Mouse (Mus musculus) neural tube, embryonic 13.5 days (tissue): ENCODE measurements around the gene St13. TPM values are rescaled to one million over a fixed set of nuclear protein-coding genes. Genes with fewer than 3 reads are reported as not detected.
A peak's percentile ranks its signal among the peaks of the same experiment; 100 is the strongest.

ENCODE experiments used
- ATAC-seq: fragments of 200-750 bp; cut with Nextera tagmentation; 2 replicates; pipeline ENCODE4 v1.8.0; 2017; ENCODE audit warnings: low read depth, mild to moderate bottlenecking, moderate TSS enrichment, moderate library complexity
- H3K27ac ChIP-seq: fragments of 300-500 bp; sonication (generic); replicated peaks from 2 replicates; pipeline ENCODE4 v1.5.1; 2015; ENCODE audit warnings: moderate library complexity, mild to moderate bottlenecking, inconsistent platforms
- H3K27me3 ChIP-seq: fragments of 300-500 bp; sonication (generic); 2 replicates; pipeline ENCODE4 v1.6.1; 2015; ENCODE audit warnings: mild to moderate bottlenecking, inconsistent platforms
- H3K36me3 ChIP-seq: fragments of 300-500 bp; sonication (generic); 2 replicates; pipeline ENCODE4 v1.6.1; 2015; ENCODE audit warnings: mild to moderate bottlenecking, inconsistent platforms
- H3K4me1 ChIP-seq: fragments of 300-500 bp; sonication (generic); replicated peaks from 2 replicates; pipeline ENCODE4 v1.6.1; 2015; ENCODE audit warnings: inconsistent platforms
- H3K4me2 ChIP-seq: fragments of 300-500 bp; sonication (generic); 2 replicates; pipeline ENCODE4 v1.6.1; 2015; ENCODE audit warnings: inconsistent platforms, mild to moderate bottlenecking, moderate library complexity
- H3K4me3 ChIP-seq: fragments of 300-500 bp; sonication (generic); 2 replicates; pipeline ENCODE4 v1.5.1; 2015; ENCODE audit warnings: mild to moderate bottlenecking, inconsistent platforms
- H3K9ac ChIP-seq: fragments of 300-500 bp; sonication (generic); 2 replicates; pipeline ENCODE4 v1.6.1; 2015; ENCODE audit warnings: moderate library complexity, mild to moderate bottlenecking, inconsistent platforms
- H3K9me3 ChIP-seq: fragments of 300-500 bp; sonication (generic); 2 replicates; pipeline ENCODE4 v1.6.1; 2016; ENCODE audit warnings: inconsistent platforms
- WGBS: fragments of 180-500 bp; shearing (Covaris S2); methylation state at CpG from one replicate; pipeline ENCODE4 v1.1.7; 2015; 5-methylcytosine and 5-hydroxymethylcytosine counted together
- polyA plus RNA-seq: library from polyadenylated mRNA; unstranded; fragments of >200 nt; fragmentation: Nextera tagmentation; extraction: Ambion mirVana; gene quantifications from 2 replicates; pipeline ENCODE4 v1.2.1, GENCODE M21; 2015

The St13 gene
- polyA plus RNA-seq, 1 experiment from 2014 or later: 184 TPM

DNA sequence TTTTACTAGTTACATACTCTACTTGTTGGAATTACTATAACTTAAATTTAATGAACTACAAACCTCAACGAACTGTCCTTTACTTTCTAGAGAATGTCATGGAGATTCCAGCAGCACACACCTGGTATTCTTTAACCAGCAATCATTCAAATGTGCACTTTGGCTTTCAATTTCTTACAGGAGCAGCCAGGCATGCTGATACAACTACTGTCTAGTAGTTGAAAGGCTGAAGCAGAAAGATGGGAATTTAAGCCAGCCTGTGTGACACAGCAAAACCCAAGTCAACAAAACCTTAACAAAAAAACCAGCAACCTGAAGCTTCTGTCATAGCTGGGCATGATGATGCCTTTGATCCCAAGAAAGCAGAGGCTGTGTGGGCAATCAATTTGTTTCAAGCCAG lies 37.4 kb downstream of the St13 start:
- H3K36me3 ChIP-seq: peaks cover 46% of the 10 kb centered on the region
- H3K9ac ChIP-seq: no peak overlapping the region
- 89% methylated on average over 1 of the region's 1 CpGs for WGBS
- ATAC-seq: no peak
- no peaks in the 10 kb centered on the region for H3K9me3 ChIP-seq
- H3K27me3 ChIP-seq: no peaks in the 10 kb centered on the region
- no peak overlapping the region for H3K27ac ChIP-seq
- H3K4me2 ChIP-seq: no peak overlapping the region
- H3K4me1 ChIP-seq: peaks cover 30% of the 10 kb centered on the region
- H3K4me3 ChIP-seq: no peak overlapping the region

DNA sequence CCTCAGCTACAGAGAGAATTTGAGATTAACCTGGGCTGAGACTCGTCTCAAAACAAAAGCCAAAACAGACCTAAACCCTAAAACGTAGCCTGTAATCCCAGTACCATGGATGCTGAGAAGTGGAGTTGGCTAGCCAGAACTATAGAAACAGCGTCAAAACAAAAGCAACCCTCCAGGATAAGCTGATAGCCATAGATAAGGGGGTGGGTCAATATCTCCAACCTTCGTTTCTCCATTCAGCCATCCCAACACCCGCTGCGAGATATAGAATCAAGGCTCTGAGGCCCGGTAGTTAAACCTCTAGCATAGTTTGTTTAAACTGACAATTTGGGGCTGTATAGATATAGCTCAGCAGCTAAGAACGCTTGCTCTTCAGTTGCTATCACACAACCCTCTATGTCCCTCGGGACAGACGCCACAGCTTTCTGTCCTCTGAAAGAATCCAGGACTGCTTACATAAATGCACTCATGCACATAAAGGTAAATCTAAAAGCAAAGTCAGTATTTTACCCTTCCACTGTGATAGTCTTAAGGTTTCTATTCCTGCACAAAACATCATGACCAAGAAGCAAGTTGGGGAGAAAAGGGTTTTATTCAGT lies 38.4 kb downstream of the St13 start:
- ATAC-seq: no peak
- H3K36me3 ChIP-seq: peaks cover 36% of the 10 kb centered on the region
- WGBS: 43% methylated on average over 10 of the region's 10 CpGs
- H3K4me1 ChIP-seq: peaks cover 40% of the 10 kb centered on the region
- peak overlapping the region; percentile 86; the same call in 1 of the 2 replicates for H3K27ac ChIP-seq
- H3K4me3 ChIP-seq: no peak overlapping the region
- no peaks in the 10 kb centered on the region for H3K9me3 ChIP-seq
- no peaks in the 10 kb centered on the region for H3K27me3 ChIP-seq
- peak overlapping the region; percentile 35; the same call in 1 of the 2 replicates for H3K9ac ChIP-seq
- H3K4me2 ChIP-seq: peak overlapping the region; percentile 79

DNA sequence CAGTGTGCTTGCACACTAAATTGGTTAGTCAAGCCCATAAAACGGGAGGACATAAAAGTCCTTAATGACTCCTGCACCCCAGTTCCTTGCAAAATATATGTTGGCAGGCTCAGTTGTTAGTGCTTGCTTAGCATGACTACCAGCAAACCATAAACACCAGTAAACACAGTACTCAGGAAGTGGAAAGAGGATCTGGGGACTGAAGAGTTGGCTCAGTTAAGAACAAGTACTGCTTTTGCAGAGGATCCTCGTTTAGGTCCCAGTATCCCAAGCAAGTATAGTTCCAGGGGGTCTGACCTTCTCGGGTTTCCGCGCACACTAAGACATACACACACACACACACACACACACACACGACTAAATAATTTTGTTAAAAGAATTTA lies 38.9 kb downstream of the St13 start:
- WGBS: 43% methylated on average over 6 of the region's 6 CpGs
- Histone ChIP-seq H3K36me3 (peaks cover 31% of the 10 kb centered on the region), H3K9me3 (no peaks in the 10 kb centered on the region), H3K4me3 (peak overlapping the region; percentile 70), H3K4me1 (peaks cover 40% of the 10 kb centered on the region), H3K9ac (peak overlapping the region; percentile 35; the same call in 1 of the 2 replicates), H3K27ac (peak overlapping the region; percentile 86), H3K27me3 (no peaks in the 10 kb centered on the region), H3K4me2 (peak overlapping the region; percentile 79)
- ATAC-seq: peak; percentile 64

DNA sequence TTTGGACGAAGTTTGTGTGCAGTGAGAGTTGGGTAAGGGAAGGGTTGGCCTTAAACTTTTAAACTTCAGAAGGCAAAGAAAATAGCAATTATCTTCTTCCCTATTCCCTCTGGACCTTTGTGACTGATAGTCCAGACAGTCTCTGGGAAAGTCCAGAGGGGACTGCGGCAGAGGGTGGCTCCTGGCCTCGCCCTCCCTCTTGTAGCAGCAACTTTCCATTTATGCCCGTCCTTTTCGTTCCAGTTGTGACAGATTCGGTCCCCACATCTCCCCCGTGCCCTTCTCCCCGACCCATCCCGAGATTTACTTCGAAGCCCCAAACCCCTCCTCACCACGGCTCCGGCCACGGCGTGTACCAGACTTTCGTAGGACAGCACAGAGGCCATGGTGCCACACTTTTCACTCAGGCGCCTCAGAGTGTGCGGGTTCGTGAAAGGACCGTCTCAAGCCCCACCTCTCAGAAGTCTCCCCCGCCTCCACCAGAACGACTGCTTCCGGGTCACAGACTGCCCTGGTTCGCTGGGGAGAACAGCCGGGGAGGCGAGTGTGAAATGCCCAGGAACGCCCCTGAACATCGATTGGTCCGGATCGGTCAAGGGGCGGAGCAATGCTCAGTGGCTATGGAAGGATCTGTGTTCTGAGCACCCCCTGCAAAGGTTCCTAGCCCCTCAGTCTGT lies 39.4 kb downstream of the St13 start, which contains the start of gene Slc25a17:
Slc25a17 (minus strand) TSS at position 468 of the 677 bp plus-strand sequence.
- under 1% methylated on average over 30 of the region's 30 CpGs for WGBS
- ATAC-seq: peak; percentile 99
- H3K9me3 ChIP-seq: no peaks in the 10 kb centered on the region

DNA sequence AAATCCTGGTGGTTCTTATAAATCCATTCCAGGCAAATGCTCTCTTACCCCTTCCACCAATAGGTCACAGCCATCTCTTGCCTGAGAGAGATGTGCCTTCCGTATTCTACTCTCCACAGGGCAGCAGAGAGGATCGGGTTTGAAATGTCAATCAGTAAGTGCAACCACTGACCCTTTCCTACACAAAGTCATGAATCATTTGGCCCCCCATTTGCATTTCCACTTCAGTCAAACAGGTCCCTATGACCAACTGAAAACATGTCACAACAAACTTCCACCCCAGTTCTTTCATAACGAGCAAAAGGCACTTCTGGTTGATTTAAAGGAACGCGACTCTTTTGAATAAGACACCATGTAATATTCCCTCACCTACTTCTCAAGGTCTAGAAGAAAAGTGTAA lies 40.5 kb downstream of the St13 start:
- peak overlapping the region; percentile 70; the same call in 1 of the 2 replicates for H3K4me3 ChIP-seq
- peaks cover 40% of the 10 kb centered on the region for H3K4me1 ChIP-seq
- H3K4me2 ChIP-seq: peak overlapping the region; percentile 79
- H3K27me3 ChIP-seq: no peaks in the 10 kb centered on the region
- H3K9me3 ChIP-seq: no peaks in the 10 kb centered on the region
- 88% methylated on average over 5 of the region's 5 CpGs for WGBS
- no peak overlapping the region for H3K9ac ChIP-seq
- no peak for ATAC-seq
- H3K27ac ChIP-seq: no peak overlapping the region
- H3K36me3 ChIP-seq: peaks cover 17% of the 10 kb centered on the region

More for the DNA sequence above, 39.4 kb downstream of the St13 start, which contains the start of gene Slc25a17:
- Histone ChIP-seq H3K36me3 (peaks cover 27% of the 10 kb centered on the region), H3K9ac (peak within 1 kb of the TSS; percentile 86), H3K4me1 (peaks cover 40% of the 10 kb centered on the region), H3K27ac (peak within 1 kb of the TSS; percentile 86), H3K4me2 (peak within 1 kb of the TSS; percentile 79), H3K27me3 (no peaks in the 10 kb centered on the region), H3K4me3 (peak within 1 kb of the TSS; percentile 70)

DNA sequence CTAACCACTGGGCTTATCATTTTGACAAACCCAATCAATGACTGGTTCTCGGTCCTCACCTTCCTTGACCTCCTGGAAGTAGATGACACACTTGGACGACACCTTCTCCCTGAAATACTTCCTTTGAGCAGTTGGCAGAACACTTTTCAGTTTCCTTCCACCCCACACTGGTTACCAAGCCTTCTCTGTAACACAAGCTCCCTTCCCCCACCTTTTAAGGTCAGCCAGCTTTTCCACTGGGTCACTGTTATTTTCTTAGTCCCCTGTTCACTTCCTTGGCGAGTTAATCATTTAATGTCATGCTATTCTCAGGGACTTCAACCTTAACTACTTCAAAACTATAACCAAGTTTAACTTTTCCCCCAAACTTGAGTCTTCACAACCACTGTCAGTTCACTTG lies 40.9 kb downstream of the St13 start:
- 92% methylated on average over 3 of the region's 3 CpGs for WGBS
- Histone ChIP-seq H3K4me3 (no peak overlapping the region), H3K9me3 (no peaks in the 10 kb centered on the region), H3K27ac (no peak overlapping the region), H3K36me3 (peaks cover 14% of the 10 kb centered on the region), H3K4me1 (peaks cover 40% of the 10 kb centered on the region), H3K9ac (no peak overlapping the region), H3K27me3 (no peaks in the 10 kb centered on the region), H3K4me2 (no peak overlapping the region)
- ATAC-seq: no peak

DNA sequence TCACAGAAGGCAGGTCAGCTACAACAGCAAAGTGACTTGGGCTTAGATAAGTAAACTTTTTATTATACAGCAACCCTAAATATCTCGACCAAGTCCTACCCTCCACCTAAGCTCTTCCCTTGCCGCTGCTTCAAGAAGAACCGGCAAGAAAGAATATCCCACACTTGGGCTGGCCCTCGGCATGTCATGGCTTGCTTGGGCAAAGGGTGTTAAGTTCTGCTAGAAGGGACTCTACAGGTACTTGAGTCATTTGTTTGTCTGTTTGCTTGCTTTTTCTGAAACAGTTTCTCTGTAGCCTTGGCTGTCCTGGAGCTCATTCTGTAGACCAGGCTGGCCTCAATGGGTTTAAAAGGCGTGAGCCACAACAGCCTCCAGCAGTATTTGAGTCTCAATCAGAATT lies 42.9 kb downstream of the St13 start:
- 17% methylated on average over 5 of the region's 5 CpGs for WGBS
- Histone ChIP-seq H3K27me3 (no peaks in the 10 kb centered on the region), H3K4me2 (0 out of 2 replicates have a peak overlapping the region, but pooled peaks have one; percentile 4), H3K4me3 (no peak overlapping the region), H3K4me1 (peaks cover 40% of the 10 kb centered on the region), H3K27ac (no peak overlapping the region; the same call in 1 of the 2 replicates), H3K9ac (no peak overlapping the region; the same call in 1 of the 2 replicates), H3K36me3 (no peaks in the 10 kb centered on the region), H3K9me3 (no peaks in the 10 kb centered on the region)
- no peak for ATAC-seq

DNA sequence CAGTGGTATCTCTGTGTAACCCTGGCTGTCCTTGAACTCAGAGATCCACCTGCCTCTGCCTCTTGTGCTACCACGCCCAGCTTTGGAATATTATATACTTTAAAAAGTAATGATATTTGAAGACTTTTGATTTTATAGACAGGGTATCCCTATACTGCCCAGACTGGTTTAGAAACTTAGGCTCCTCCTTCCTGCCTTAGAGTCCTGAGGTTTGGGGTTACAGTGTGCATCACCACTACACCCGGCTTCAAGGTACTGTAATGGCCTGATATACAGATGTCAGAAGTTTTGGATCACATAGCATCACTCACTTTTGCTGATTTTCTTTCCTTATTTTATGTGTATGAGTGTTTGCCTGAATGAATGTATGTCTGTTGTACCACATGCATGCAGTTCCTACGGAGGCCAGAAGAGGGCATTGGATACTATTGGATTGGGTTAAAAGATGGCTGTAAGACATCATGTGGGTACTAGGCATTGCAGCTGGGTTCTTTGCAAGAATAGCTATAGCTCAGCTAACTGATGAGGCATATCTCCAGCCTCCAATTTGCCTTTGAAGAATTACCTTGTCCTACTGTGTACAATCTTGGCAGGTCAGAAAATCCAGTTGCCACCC lies 44.6 kb downstream of the St13 start:
- H3K4me2 ChIP-seq: no peak overlapping the region
- H3K9me3 ChIP-seq: no peaks in the 10 kb centered on the region
- no peak overlapping the region for H3K4me3 ChIP-seq
- 57% methylated on average over 3 of the region's 3 CpGs for WGBS
- no peaks in the 10 kb centered on the region for H3K36me3 ChIP-seq
- H3K27ac ChIP-seq: no peak overlapping the region
- peaks cover 37% of the 10 kb centered on the region for H3K4me1 ChIP-seq
- ATAC-seq: no peak
- H3K9ac ChIP-seq: no peak overlapping the region
- no peaks in the 10 kb centered on the region for H3K27me3 ChIP-seq

DNA sequence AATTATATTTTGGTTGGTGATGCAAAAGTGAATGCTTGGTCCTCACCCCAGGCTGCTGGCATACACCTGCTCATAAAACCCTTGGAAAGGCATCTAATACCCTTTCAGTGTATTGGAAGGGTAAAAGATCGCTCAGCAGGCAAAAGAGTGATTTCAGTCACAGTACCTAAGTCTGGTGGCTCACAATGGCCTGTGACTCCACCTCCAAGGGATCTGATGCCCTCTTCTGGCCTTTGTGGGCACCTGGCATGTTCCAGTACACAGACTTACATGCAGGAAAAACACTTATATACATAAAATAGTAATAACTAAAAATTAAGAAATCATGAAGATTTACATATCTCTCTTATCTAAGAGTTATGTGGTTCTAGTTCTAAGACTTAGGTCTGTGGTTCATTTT lies 47.2 kb downstream of the St13 start:
- no peak overlapping the region for H3K9ac ChIP-seq
- WGBS: 65% methylated on average over 1 of the region's 1 CpGs
- H3K27ac ChIP-seq: no peak overlapping the region
- H3K9me3 ChIP-seq: no peaks in the 10 kb centered on the region
- no peaks in the 10 kb centered on the region for H3K36me3 ChIP-seq
- no peak overlapping the region for H3K4me3 ChIP-seq
- no peak overlapping the region for H3K4me2 ChIP-seq
- peaks cover 17% of the 10 kb centered on the region for H3K4me1 ChIP-seq
- no peaks in the 10 kb centered on the region for H3K27me3 ChIP-seq
- ATAC-seq: no peak

DNA sequence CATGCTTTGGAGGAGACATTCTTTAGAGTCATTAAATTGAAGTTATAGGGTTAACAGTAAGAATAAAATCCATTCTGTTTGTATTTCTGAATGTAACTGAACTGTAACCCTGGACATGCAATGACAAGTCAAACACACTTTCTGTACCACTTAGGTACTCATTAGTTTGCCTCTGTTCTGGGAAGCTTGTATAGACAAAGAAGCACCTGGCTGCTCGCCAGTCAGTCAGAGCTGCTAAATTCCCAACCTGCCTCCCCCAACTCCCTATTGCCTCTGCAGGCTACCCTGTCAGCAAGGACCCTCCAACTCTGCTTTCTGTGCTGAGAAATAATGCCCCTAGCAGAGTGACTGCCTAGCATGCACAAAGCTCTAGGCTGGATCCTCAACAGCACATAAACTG lies 49.5 kb downstream of the St13 start:
- ATAC-seq: no peak
- no peak overlapping the region for H3K9ac ChIP-seq
- no peaks in the 10 kb centered on the region for H3K9me3 ChIP-seq
- no peaks in the 10 kb centered on the region for H3K27me3 ChIP-seq
- H3K27ac ChIP-seq: peak overlapping the region; percentile 33; the same call in 1 of the 2 replicates
- H3K36me3 ChIP-seq: no peaks in the 10 kb centered on the region
- H3K4me3 ChIP-seq: no peak overlapping the region
- H3K4me1 ChIP-seq: peaks cover 6% of the 10 kb centered on the region; the same call in 1 of the 2 replicates
- WGBS: 72% methylated on average over 1 of the region's 1 CpGs
- H3K4me2 ChIP-seq: no peak overlapping the region

DNA sequence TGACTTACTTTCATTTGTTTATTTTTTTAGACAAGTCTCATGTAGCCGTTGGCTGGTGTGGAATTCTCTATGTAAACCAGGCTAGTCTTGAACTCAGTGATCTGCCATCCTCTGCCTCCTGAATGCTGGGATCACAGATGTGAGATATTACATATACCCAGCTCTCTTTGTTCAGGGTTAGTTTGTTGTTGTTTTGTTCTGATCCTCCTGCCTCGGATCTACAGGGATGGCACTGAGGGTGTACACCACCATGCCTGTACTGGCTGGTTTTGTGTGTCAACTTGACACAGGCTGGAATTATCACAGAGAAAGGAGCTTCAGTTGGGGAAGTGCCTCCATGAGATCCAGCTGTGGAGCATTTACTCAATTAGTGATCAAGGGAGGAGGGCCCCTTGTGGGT lies 51.5 kb downstream of the St13 start:
- Histone ChIP-seq H3K9ac (no peak overlapping the region), H3K4me2 (no peak overlapping the region), H3K4me3 (no peak overlapping the region), H3K4me1 (peaks cover 6% of the 10 kb centered on the region; the same call in 1 of the 2 replicates), H3K36me3 (0 out of 2 replicates have a peak, but pooled peaks cover 10% of the 10 kb centered on the region), H3K27ac (no peak overlapping the region), H3K9me3 (no peaks in the 10 kb centered on the region), H3K27me3 (no peaks in the 10 kb centered on the region)
- ATAC-seq: no peak
- 70% methylated on average over 2 of the region's 2 CpGs for WGBS

DNA sequence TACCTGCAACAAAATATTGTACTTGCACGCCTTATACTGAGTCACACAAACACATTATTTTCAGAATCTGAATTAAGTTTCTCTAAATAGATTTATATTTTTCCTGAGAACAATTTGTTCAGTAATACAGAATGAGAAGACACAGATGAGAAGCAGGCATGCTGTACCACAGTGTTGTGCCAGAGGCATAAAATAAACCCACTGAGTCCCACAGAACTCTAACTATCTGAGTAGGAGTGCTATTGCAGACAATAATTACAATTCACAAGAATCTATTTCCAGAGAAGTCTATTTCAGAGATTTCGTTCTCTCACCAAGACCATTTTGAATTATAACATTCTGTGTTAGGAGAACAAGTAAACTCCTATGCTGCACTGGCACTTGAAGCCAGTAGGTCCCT lies 52.4 kb downstream of the St13 start:
- Histone ChIP-seq H3K4me2 (no peak overlapping the region), H3K9ac (no peak overlapping the region), H3K27ac (no peak overlapping the region), H3K4me3 (no peak overlapping the region), H3K9me3 (no peaks in the 10 kb centered on the region), H3K27me3 (no peaks in the 10 kb centered on the region), H3K36me3 (0 out of 2 replicates have a peak, but pooled peaks cover 10% of the 10 kb centered on the region), H3K4me1 (peaks cover 6% of the 10 kb centered on the region; the same call in 1 of the 2 replicates)
- 91% methylated on average over 2 of the region's 2 CpGs for WGBS
- no peak for ATAC-seq
